Mouse (Mus musculus) midbrain, embryonic 12.5 days (tissue): ENCODE measurements around the gene Pdhb. TPM values are rescaled to one million over a fixed set of nuclear protein-coding genes. Genes with fewer than 3 reads are reported as not detected.
"Not testable (repeated sequence)": the region's sequence is repeated elsewhere in the genome, so short reads cannot be mapped to it uniquely, and the experiment has no call there.

Experiments
- ATAC-seq: fragments of 200-750 bp; cut with Nextera tagmentation; 2 replicates; pipeline ENCODE4 v1.8.0; 2017; ENCODE audit warnings: low read depth, moderate TSS enrichment, moderate library complexity; ENCODE audit not compliant: low FRiP score
- H3K27ac ChIP-seq: fragments of 300-500 bp; sonication (generic); replicated peaks from 2 replicates; pipeline ENCODE4 v1.5.1; 2016; ENCODE audit warnings: mild to moderate bottlenecking
- H3K27me3 ChIP-seq: fragments of 300-500 bp; sonication (generic); 2 replicates; pipeline ENCODE4 v1.6.1; 2016; ENCODE audit warnings: mild to moderate bottlenecking
- H3K36me3 ChIP-seq: fragments of 300-500 bp; sonication (generic); 2 replicates; pipeline ENCODE4 v1.6.1; 2016
- H3K4me1 ChIP-seq: fragments of 300-500 bp; sonication (generic); 2 replicates; pipeline ENCODE4 v1.6.1; 2016
- H3K4me2 ChIP-seq: fragments of 300-500 bp; sonication (generic); replicated peaks from 2 replicates; pipeline ENCODE4 v1.6.1; 2016; ENCODE audit warnings: mild to moderate bottlenecking, moderate library complexity
- H3K4me3 ChIP-seq: fragments of 300-500 bp; sonication (generic); 2 replicates; pipeline ENCODE4 v1.5.1; 2016; ENCODE audit warnings: mild to moderate bottlenecking
- H3K9ac ChIP-seq: fragments of 300-500 bp; sonication (generic); replicated peaks from 2 replicates; pipeline ENCODE4 v1.6.1; 2016; ENCODE audit warnings: mild to moderate bottlenecking, moderate library complexity
- H3K9me3 ChIP-seq: fragments of 300-500 bp; sonication (generic); 2 replicates; pipeline ENCODE4 v1.6.1; 2016; ENCODE audit warnings: mild to moderate bottlenecking
- WGBS: fragments of 180-500 bp; shearing (Covaris S2); methylation state at CpG from one replicate; pipeline ENCODE4 v1.1.7; 2016; 5-methylcytosine and 5-hydroxymethylcytosine counted together
- polyA plus RNA-seq: library from polyadenylated mRNA; unstranded; fragments of >200 nt; fragmentation: Nextera tagmentation; extraction: Ambion mirVana; gene quantifications from 2 replicates; pipeline ENCODE4 v1.2.1, GENCODE M21; 2016

Pdhb gene
- polyA plus RNA-seq, 1 experiment from 2014 or later: 213 TPM

GRCm38 (mm10) chr14:8183330-8183729 is 10.5 kb upstream of the Pdhb start:
- no peak overlapping the region for H3K27ac ChIP-seq

GRCm38 (mm10) chr14:8180371-8181035 is 7.7 kb upstream of the Pdhb start:
- no peak overlapping the region for H3K4me3 ChIP-seq
- no peaks in the 10 kb centered on the region for H3K27me3 ChIP-seq
- no peak for ATAC-seq
- no peak overlapping the region for H3K4me2 ChIP-seq
- H3K4me1 ChIP-seq: no peaks in the 10 kb centered on the region
- no peaks in the 10 kb centered on the region for H3K36me3 ChIP-seq
- no peak overlapping the region for H3K9ac ChIP-seq
- H3K9me3 ChIP-seq: 0 out of 2 replicates have a peak, but pooled peaks cover 3% of the 10 kb centered on the region
- 68% methylated on average over 4 of the region's 4 CpGs for WGBS
- H3K27ac ChIP-seq: no peak overlapping the region

More at GRCm38 (mm10) chr14:8183330-8183729, 10.5 kb upstream of the Pdhb start:
- Histone ChIP-seq H3K27me3 (no peaks in the 10 kb centered on the region), H3K4me1 (no peaks in the 10 kb centered on the region), H3K4me2 (no peak overlapping the region), H3K9me3 (0 out of 2 replicates have a peak, but pooled peaks cover 3% of the 10 kb centered on the region), H3K4me3 (no peak overlapping the region), H3K36me3 (no peaks in the 10 kb centered on the region), H3K9ac (no peak overlapping the region)
- no peak for ATAC-seq
- 62% methylated on average over 3 of the region's 3 CpGs for whole genome bisulfite sequencing

GRCm38 (mm10) chr14:8176251-8176650 is 3.4 kb upstream of the Pdhb start:
- H3K9ac ChIP-seq: no peak overlapping the region
- no peak overlapping the region for H3K4me3 ChIP-seq
- no peak overlapping the region for H3K27ac ChIP-seq
- H3K27me3 ChIP-seq: no peaks in the 10 kb centered on the region
- WGBS: 60% methylated on average over 5 of the region's 5 CpGs
- no peak for ATAC-seq
- no peak overlapping the region for H3K4me2 ChIP-seq
- no peaks in the 10 kb centered on the region for H3K36me3 ChIP-seq
- H3K4me1 ChIP-seq: peaks cover 9% of the 10 kb centered on the region
- no peaks in the 10 kb centered on the region for H3K9me3 ChIP-seq

- no peak overlapping the region for H3K4me3 ChIP-seq
- peaks cover 9% of the 10 kb centered on the region for H3K4me1 ChIP-seq
- no peak for ATAC-seq
- H3K9ac ChIP-seq: no peak overlapping the region
- H3K27ac ChIP-seq: no peak overlapping the region
- H3K9me3 ChIP-seq: no peaks in the 10 kb centered on the region
- no peak overlapping the region for H3K4me2 ChIP-seq
- no peaks in the 10 kb centered on the region for H3K27me3 ChIP-seq
- WGBS: 77% methylated on average over 5 of the region's 5 CpGs
- H3K36me3 ChIP-seq: peaks cover 11% of the 10 kb centered on the region
Measured at GRCm38 (mm10) chr14:8174634-8175033, 1.8 kb upstream of the Pdhb start.

GRCm38 (mm10) chr14:8173542-8174250 is 871 bp upstream of the Pdhb start:
- Histone ChIP-seq H3K4me2 (peak overlapping the region; percentile 67), H3K9ac (peak overlapping the region; percentile 12), H3K36me3 (peaks cover 21% of the 10 kb centered on the region), H3K27ac (peak overlapping the region; percentile 27), H3K4me3 (peak overlapping the region; percentile 93)
- not testable (repeated sequence) for H3K27me3 ChIP-seq, H3K4me1 ChIP-seq, ATAC-seq, H3K9me3 ChIP-seq
- WGBS: 31% methylated on average over 7 of the region's 7 CpGs

DNA sequence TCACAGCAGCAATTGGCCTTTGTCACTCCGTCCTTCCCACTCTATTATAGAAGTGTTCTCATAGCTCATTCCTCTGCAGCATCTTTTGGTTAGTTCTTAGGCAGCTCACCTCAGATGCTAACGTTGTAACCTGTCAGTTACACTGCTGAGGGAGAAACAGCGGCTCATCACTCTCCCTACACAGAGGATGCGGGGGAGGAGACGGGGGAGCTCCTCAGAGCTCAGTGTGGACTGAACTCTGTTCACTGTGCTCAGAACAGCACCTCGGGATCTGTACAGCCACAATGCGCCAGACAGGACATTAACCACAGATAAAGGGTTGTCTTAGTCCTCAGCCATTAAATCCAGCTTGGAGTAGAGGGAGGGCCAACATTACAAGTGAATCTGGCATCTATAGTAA is 8.4 kb downstream of the Pdhb start:
- no peak overlapping the region for H3K4me3 ChIP-seq
- WGBS: 85% methylated on average over 7 of the region's 7 CpGs
- H3K36me3 ChIP-seq: peaks cover 81% of the 10 kb centered on the region
- no peak for ATAC-seq
- no peaks in the 10 kb centered on the region for H3K27me3 ChIP-seq
- no peak overlapping the region for H3K27ac ChIP-seq
- no peaks in the 10 kb centered on the region for H3K4me1 ChIP-seq
- H3K9ac ChIP-seq: no peak overlapping the region
- H3K4me2 ChIP-seq: no peak overlapping the region
- no peaks in the 10 kb centered on the region for H3K9me3 ChIP-seq

DNA sequence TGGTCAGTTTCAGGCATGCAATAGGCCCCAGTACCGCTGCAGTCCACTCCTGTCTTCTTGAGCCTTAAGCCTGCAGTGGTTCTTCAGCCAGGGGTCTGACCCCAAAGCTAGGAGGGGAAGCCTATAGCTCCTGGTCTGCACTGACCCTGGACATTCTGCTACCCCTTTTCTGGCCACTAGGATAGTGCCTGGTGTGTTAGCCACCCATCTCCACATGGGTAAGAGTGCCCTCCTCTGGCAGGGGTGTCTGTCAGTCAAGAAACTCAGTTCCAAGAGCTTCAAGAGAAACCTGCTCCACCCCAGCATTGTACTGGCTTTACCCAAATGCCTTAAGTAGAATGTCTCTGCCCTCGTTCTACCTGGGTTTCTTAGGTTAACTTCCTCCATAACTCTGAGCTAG is 11.0 kb downstream of the Pdhb start:
- H3K4me1 ChIP-seq: no peaks in the 10 kb centered on the region
- H3K27ac ChIP-seq: no peak overlapping the region
- 87% methylated on average over 2 of the region's 2 CpGs for WGBS
- H3K4me3 ChIP-seq: no peak overlapping the region
- no peaks in the 10 kb centered on the region for H3K27me3 ChIP-seq
- no peak overlapping the region for H3K9ac ChIP-seq
- no peak overlapping the region for H3K4me2 ChIP-seq
- H3K36me3 ChIP-seq: peaks cover 61% of the 10 kb centered on the region
- no peak for ATAC-seq
- no peaks in the 10 kb centered on the region for H3K9me3 ChIP-seq

GRCm38 (mm10) chr14:8159141-8159540 is 13.7 kb downstream of the Pdhb start:
- H3K4me3 ChIP-seq: no peak overlapping the region
- H3K9ac ChIP-seq: no peak overlapping the region
- H3K9me3 ChIP-seq: no peaks in the 10 kb centered on the region
- H3K4me2 ChIP-seq: no peak overlapping the region
- H3K36me3 ChIP-seq: peaks cover 37% of the 10 kb centered on the region
- ATAC-seq: no peak
- no peak overlapping the region for H3K27ac ChIP-seq
- WGBS: 76% methylated on average over 3 of the region's 3 CpGs
- H3K4me1 ChIP-seq: no peaks in the 10 kb centered on the region
- no peaks in the 10 kb centered on the region for H3K27me3 ChIP-seq

- Histone ChIP-seq H3K36me3 (peaks cover 33% of the 10 kb centered on the region), H3K27me3 (no peaks in the 10 kb centered on the region), H3K4me3 (no peak overlapping the region), H3K9me3 (no peaks in the 10 kb centered on the region), H3K4me2 (no peak overlapping the region), H3K9ac (no peak overlapping the region), H3K27ac (no peak overlapping the region), H3K4me1 (no peaks in the 10 kb centered on the region)
- 86% methylated on average over 3 of the region's 3 CpGs for WGBS
- ATAC-seq: no peak
Measured at GRCm38 (mm10) chr14:8158721-8159120, 14.1 kb downstream of the Pdhb start.

DNA sequence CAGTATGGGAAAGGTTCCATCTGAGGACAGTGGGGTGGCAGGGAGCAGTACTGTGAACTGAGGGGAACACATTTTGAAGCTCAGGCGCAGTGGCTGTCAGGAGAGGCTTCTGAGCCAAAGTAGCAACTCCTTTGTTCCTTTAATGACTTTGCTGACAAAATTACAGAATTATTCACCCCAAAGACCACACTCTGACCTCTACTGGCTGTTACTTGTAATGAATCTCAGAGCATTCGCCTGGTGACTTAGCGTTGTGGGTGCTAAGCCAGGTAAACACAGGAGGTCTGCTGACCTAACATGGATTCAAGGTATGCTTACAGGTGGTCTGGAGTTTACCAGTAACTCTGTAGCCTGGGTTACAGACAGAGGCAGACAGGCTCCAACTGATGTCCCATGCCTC is 15.9 kb downstream of the Pdhb start:
- no peak overlapping the region for H3K4me3 ChIP-seq
- 35% methylated on average over 3 of the region's 3 CpGs for WGBS
- no peak for ATAC-seq
- peaks cover 27% of the 10 kb centered on the region for H3K36me3 ChIP-seq
- no peak overlapping the region for H3K27ac ChIP-seq
- H3K9ac ChIP-seq: no peak overlapping the region
- H3K4me1 ChIP-seq: no peaks in the 10 kb centered on the region
- no peaks in the 10 kb centered on the region for H3K9me3 ChIP-seq
- H3K27me3 ChIP-seq: no peaks in the 10 kb centered on the region
- no peak overlapping the region for H3K4me2 ChIP-seq

DNA sequence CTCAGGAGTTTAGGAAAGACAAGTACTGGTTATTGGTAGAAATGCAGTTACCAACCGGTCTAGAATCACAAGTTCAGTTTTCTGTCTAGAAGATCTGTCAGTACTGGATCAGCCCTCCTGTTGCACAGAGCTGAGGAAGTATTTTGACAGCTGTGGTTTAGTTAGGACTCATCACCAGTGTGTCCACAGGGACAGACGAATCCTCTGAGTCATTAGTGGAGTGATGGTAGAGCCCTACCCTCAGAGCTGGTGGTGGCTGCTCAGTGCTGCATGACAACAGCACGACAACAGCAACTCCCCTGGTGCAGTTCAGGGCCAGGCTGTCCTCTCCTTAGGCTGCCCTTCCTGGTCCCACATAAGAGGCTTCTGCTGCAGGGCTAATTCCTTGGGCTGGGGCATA is 18.8 kb downstream of the Pdhb start:
- H3K27ac ChIP-seq: no peak overlapping the region
- no peaks in the 10 kb centered on the region for H3K4me1 ChIP-seq
- no peak for ATAC-seq
- no peaks in the 10 kb centered on the region for H3K9me3 ChIP-seq
- no peak overlapping the region for H3K4me3 ChIP-seq
- no peak overlapping the region for H3K4me2 ChIP-seq
- H3K9ac ChIP-seq: no peak overlapping the region
- WGBS: 70% methylated on average over 3 of the region's 3 CpGs
- no peaks in the 10 kb centered on the region for H3K27me3 ChIP-seq
- H3K36me3 ChIP-seq: peaks cover 10% of the 10 kb centered on the region

GRCm38 (mm10) chr14:8151757-8152156 is 21.1 kb downstream of the Pdhb start:
- Histone ChIP-seq H3K4me2 (no peak overlapping the region), H3K9me3 (no peaks in the 10 kb centered on the region), H3K4me3 (no peak overlapping the region), H3K36me3 (peaks cover 8% of the 10 kb centered on the region), H3K4me1 (no peaks in the 10 kb centered on the region), H3K27me3 (no peaks in the 10 kb centered on the region), H3K27ac (no peak overlapping the region), H3K9ac (no peak overlapping the region)
- 98% methylated on average over 5 of the region's 5 CpGs for WGBS
- ATAC-seq: no peak
